Mouse (Mus musculus): ENCODE results near the gene Dus3l. TPM values are rescaled to one million over a fixed set of nuclear protein-coding genes. Genes with fewer than 3 reads are reported as not detected.

Gene Dus3l
- polyA plus RNA-seq, 1 experiment from 2014 or later = 104 TPM

DNA sequence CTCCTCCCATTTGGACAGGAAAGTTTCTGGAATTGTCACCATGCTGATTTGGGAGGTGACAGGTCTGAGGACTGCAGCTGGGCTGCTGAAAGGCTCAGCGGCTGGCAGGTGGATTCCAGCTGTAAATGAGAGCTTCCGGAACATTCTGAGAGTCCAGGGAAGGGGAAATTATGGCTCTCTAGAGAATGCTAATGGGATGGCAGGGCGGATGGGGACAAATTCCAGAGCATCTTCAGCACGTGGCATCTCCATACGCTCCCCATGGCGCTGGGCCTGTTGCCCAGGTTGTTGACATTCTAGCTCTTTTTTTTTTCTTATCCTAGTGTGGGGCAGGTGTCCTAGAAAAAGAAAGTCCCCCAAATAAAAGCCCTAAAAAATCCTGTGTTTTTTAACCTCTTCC lies 35.4 kb upstream of the Dus3l start:
- Histone ChIP-seq H3K27me3 (replicated peaks) (no peaks in the 10 kb centered on the region), H3K4me1 (no peaks in the 10 kb centered on the region), H3K36me3 (replicated peaks) (0 out of 2 replicates have a peak, but pooled peaks cover 3% of the 10 kb centered on the region), H3K27ac (no peak overlapping the region), H3K4me3 (no peak overlapping the region), H3K9ac (no peak overlapping the region), H3K4me2 (no peak overlapping the region), H3K9me3 (no peaks in the 10 kb centered on the region)
- no peak for ATAC-seq (replicated peaks)
- WGBS = 51% methylated on average over 6 of the region's 6 CpGs

- WGBS = 51% methylated on average over 2 of the region's 2 CpGs
Measured at GRCm38 (mm10) chr17:56729656-56730055, 34.9 kb upstream of the Dus3l start.

GRCm38 (mm10) chr17:56736534-56736933 lies 28.0 kb upstream of the Dus3l start:
- ATAC-seq (replicated peaks) = no peak
- H3K27me3 ChIP-seq (replicated peaks) = no peaks in the 10 kb centered on the region
- 53% methylated on average over 8 of the region's 8 CpGs for WGBS
- H3K4me1 ChIP-seq = no peaks in the 10 kb centered on the region
- H3K27ac ChIP-seq = no peak overlapping the region
- H3K9ac ChIP-seq = no peak overlapping the region
- no peaks in the 10 kb centered on the region for H3K9me3 ChIP-seq
- H3K4me2 ChIP-seq = no peak overlapping the region
- H3K36me3 ChIP-seq (replicated peaks) = no peaks in the 10 kb centered on the region
- no peak overlapping the region for H3K4me3 ChIP-seq

More at GRCm38 (mm10) chr17:56729656-56730055, 34.9 kb upstream of the Dus3l start:
- 0 out of 2 replicates have a peak, but pooled peaks cover 3% of the 10 kb centered on the region for H3K36me3 ChIP-seq (replicated peaks)
- ATAC-seq (replicated peaks) = no peak
- H3K9me3 ChIP-seq = no peaks in the 10 kb centered on the region
- H3K4me1 ChIP-seq = no peaks in the 10 kb centered on the region
- H3K9ac ChIP-seq = no peak overlapping the region
- H3K27me3 ChIP-seq (replicated peaks) = no peaks in the 10 kb centered on the region
- H3K27ac ChIP-seq = no peak overlapping the region
- H3K4me2 ChIP-seq = no peak overlapping the region
- H3K4me3 ChIP-seq = no peak overlapping the region

GRCm38 (mm10) chr17:56738221-56738620 lies 26.3 kb upstream of the Dus3l start:
- Histone ChIP-seq H3K27ac (no peak overlapping the region), H3K27me3 (replicated peaks) (no peaks in the 10 kb centered on the region), H3K9me3 (no peaks in the 10 kb centered on the region), H3K4me3 (no peak overlapping the region), H3K4me2 (no peak overlapping the region), H3K36me3 (replicated peaks) (no peaks in the 10 kb centered on the region), H3K9ac (no peak overlapping the region), H3K4me1 (no peaks in the 10 kb centered on the region)
- no peak for ATAC-seq (replicated peaks)
- WGBS = 81% methylated on average over 10 of the region's 10 CpGs

DNA sequence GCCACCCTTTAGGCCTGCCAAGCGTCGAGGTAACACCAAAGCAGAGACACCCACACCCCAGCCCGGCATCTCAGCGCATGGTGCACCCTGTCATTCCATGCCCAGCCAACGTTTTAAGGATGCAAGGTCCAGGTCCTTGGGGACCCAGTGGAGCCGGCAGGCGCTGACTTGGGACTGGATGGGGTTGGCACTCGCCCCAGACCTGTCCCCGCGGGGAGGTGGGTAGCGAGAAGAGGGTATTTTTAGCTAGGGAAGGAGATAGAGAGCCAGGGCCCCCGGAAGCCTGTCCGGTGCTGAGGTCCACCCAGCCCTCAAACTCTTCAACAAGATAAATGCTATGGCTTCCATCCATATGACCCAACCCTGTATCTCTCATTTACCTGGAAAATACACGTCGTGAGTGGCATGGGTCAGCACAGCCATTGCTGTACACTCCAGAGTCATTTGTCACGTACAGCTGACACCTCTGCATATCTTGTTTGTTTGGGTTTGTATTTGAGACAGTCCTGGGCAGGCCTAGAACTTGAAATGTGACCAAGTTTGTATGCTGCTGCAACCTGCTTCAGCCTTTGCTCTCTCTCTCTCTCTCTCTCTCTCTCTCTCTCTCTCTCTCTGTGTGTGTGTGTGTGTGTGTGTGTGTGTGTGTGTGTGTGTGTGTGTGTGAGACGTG lies 24.3 kb upstream of the Dus3l start:
- Histone ChIP-seq H3K27ac (no peak overlapping the region), H3K27me3 (replicated peaks) (no peaks in the 10 kb centered on the region), H3K4me3 (no peak overlapping the region), H3K4me2 (no peak overlapping the region), H3K9me3 (no peaks in the 10 kb centered on the region), H3K9ac (no peak overlapping the region), H3K36me3 (replicated peaks) (no peaks in the 10 kb centered on the region), H3K4me1 (no peaks in the 10 kb centered on the region)
- WGBS = 84% methylated on average over 17 of the region's 17 CpGs
- ATAC-seq (replicated peaks) = no peak

- ATAC-seq (replicated peaks) = no peak
- Histone ChIP-seq H3K27ac (no peak overlapping the region), H3K36me3 (replicated peaks) (no peaks in the 10 kb centered on the region), H3K9ac (no peak overlapping the region), H3K27me3 (replicated peaks) (no peaks in the 10 kb centered on the region), H3K9me3 (no peaks in the 10 kb centered on the region), H3K4me3 (no peak overlapping the region), H3K4me2 (no peak overlapping the region), H3K4me1 (no peaks in the 10 kb centered on the region)
- WGBS = 82% methylated on average over 17 of the region's 17 CpGs
Measured at GRCm38 (mm10) chr17:56740788-56741160, 23.8 kb upstream of the Dus3l start.

- Histone ChIP-seq H3K9ac (no peak overlapping the region), H3K27me3 (replicated peaks) (no peaks in the 10 kb centered on the region), H3K27ac (no peak overlapping the region), H3K9me3 (no peaks in the 10 kb centered on the region), H3K4me2 (no peak overlapping the region), H3K36me3 (replicated peaks) (no peaks in the 10 kb centered on the region), H3K4me1 (no peaks in the 10 kb centered on the region), H3K4me3 (no peak overlapping the region)
- WGBS = 64% methylated on average over 5 of the region's 5 CpGs
- ATAC-seq (replicated peaks) = no peak
Measured at GRCm38 (mm10) chr17:56744173-56744572, 20.4 kb upstream of the Dus3l start.

DNA sequence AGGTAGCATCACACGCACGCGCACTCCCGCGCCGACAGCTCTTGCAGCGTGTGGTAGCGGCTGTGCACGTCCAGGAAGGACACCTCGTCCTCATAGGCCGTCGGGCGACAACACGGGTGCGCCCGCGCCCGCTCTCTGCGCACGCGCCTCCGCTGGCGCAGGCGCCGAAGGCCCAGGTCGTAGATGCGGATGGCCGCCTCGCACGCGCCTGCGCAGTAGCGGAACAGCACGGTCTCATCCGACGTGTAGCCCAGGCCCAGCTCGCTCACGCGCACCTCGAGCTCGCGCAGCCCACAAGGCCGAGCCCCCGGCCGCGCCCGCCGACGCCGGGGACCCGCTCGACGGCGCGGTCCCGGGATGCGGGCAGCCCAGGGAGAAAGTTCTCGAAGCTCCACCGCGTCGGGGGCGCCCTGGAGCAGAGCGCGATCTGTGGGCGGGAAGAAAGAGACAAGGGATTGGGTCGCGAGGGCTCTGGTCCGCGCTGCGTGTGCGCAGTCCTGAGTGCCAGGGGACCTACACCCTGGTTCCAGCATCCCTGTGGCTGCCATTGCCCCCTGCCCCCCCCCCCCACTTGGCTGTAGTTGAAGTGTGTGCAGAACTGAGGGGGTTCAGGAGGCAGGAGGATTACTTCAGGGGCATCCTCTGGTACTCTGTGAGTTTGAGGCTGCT lies 13.0 kb upstream of the Dus3l start:
- 23% methylated on average over 71 of the region's 71 CpGs for WGBS
- no peaks in the 10 kb centered on the region for H3K36me3 ChIP-seq (replicated peaks)
- H3K9ac ChIP-seq = no peak overlapping the region
- H3K4me3 ChIP-seq = peak overlapping the region; percentile 36
- no peaks in the 10 kb centered on the region for H3K9me3 ChIP-seq
- H3K27ac ChIP-seq = no peak overlapping the region
- peak; percentile 82 for ATAC-seq (replicated peaks)
- peaks cover 49% of the 10 kb centered on the region for H3K27me3 ChIP-seq (replicated peaks)
- H3K4me2 ChIP-seq = peak overlapping the region; percentile 46
- 0 out of 2 replicates have a peak, but pooled peaks cover 4% of the 10 kb centered on the region for H3K4me1 ChIP-seq

DNA sequence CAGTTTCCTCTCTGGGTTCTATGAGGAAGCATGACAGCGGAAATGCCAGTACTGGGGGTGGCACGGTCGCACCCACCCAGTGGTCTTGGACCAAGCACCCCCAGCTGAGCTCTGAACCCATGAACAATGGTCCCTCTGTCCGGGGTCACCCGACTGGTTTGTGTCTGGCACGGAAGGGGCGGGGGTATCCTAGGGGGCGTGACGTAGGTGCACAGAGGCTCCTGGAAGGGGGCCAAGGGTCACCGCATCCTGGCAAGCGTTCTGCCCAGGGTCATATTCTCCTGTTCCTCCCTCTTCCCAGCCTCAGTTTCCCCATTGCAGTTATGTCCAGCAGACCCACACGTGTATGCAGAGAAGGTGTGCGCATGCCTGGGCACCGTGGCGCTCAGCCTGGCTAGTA lies 11.1 kb upstream of the Dus3l start:
- Histone ChIP-seq H3K36me3 (replicated peaks) (no peaks in the 10 kb centered on the region), H3K27ac (no peak overlapping the region), H3K27me3 (replicated peaks) (peaks cover 68% of the 10 kb centered on the region), H3K9ac (no peak overlapping the region), H3K4me3 (no peak overlapping the region), H3K4me2 (no peak overlapping the region), H3K9me3 (no peaks in the 10 kb centered on the region), H3K4me1 (peaks cover 17% of the 10 kb centered on the region)
- 14% methylated on average over 15 of the region's 15 CpGs for WGBS
- ATAC-seq (replicated peaks) = no peak

DNA sequence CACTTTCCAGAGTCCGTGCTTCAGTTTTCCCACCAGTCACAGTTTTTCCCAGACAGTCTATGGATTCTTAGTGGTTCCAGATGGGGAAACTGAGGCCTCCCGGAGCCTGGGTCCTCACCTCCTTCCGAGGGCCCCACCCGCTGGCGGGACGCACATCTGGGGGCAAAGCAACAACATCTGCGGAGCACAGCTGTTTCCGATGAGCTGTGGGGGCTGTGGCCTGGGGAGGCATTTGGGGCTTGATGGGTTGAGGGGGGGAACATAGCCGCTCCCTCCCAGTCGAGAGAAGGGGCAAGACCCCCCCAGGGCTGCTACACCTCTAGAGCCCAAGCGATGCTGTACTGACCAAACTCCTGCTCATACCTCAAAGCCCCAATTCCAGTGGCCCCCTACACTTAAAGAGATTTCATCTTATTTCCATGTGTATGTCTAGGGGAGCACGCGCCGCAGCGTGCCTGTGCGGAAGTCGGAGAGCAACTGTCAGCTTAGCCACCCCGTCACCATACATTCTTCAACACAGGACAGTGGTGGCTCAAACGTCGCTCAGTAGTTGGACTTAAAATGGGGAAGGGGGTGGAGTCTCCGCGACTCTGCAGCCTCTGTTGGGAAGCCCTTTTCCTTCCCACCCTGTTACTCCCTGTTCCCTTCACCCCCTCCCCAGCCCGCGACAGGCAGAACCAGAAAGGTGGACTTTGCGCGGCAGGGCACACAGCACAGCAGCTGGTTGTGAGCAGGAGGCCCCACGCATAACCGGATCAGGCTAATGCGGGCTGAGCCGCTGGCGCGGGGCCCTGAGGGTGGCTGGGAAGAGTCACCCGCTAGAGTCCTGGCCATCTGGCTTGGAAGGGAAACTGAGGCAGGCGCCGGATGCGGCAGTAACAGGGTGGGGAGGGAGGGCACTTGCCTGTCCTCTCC lies 10.0 kb upstream of the Dus3l start:
- no peak overlapping the region for H3K9ac ChIP-seq
- H3K27ac ChIP-seq = no peak overlapping the region
- WGBS = 11% methylated on average over 36 of the region's 36 CpGs

DNA sequence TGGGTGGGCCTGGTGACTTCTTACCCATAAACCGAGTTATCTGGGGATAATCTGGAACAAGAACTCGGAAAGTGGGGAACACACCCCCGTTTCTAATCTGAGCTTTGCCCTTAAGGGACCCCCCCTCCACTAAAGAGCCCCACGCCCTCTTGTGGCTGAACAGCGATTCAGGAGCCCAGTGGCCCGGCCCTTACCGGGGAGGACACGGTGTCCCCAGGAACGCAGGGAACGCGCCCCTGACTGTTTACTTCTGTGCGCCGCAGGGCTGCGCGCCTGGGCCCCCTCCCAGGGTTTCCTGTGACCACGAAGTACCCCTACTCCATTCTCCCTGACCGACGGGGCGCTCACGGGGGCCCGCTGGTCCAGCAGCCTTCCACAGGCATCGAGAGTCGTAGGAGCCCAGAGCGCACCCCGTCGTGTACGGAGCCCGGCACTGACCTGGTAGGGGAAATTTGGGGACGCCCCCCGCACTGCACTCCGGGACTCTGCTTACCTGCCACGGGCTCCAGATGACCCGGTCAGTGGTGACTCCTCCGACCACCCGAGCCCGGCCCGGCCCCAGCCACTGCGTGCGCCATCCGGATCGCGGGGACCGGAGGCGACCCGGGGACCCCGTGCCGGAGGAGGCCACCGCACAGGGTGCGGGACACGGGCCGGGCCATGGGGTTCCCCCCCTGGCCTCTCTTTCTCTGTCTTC lies 7.7 kb upstream of the Dus3l start:
- Histone ChIP-seq H3K27ac (no peak overlapping the region), H3K4me3 (peak overlapping the region; percentile 43), H3K4me1 (peaks cover 22% of the 10 kb centered on the region), H3K9ac (peak overlapping the region; percentile 41), H3K4me2 (peak overlapping the region; percentile 91), H3K36me3 (replicated peaks) (no peaks in the 10 kb centered on the region), H3K9me3 (no peaks in the 10 kb centered on the region), H3K27me3 (replicated peaks) (peaks cover 75% of the 10 kb centered on the region)
- 1% methylated on average over 49 of the region's 51 CpGs for WGBS
- ATAC-seq (replicated peaks) = no peak

More for the DNA sequence above, 10.0 kb upstream of the Dus3l start:
- no peaks in the 10 kb centered on the region for H3K36me3 ChIP-seq (replicated peaks)
- no peaks in the 10 kb centered on the region for H3K9me3 ChIP-seq
- H3K4me1 ChIP-seq = peaks cover 17% of the 10 kb centered on the region
- H3K4me3 ChIP-seq = no peak overlapping the region
- peaks cover 72% of the 10 kb centered on the region for H3K27me3 ChIP-seq (replicated peaks)
- no peak for ATAC-seq (replicated peaks)
- H3K4me2 ChIP-seq = no peak overlapping the region

All from midbrain, embryonic 15.5 days (tissue).